Mouse (Mus musculus) heart, postnatal 36 days (tissue): ENCODE measurements at regions not wholly inside any gene's neighbourhood (a gene's known extent, or its start where the extent isn't known, plus 50 kb on each side); places are given as distances from the start of the nearest gene placed in this dataset.

Experiments
- DNase-seq, 2 experiments: peaks; one replicate each; pipeline ENCODE4 v3.0.0; 2021 to 2022
- intact Hi-C: fragments of 180-260 bp; cut with DNase I; formaldehyde crosslinking; loops from one replicate; pipeline ENCODE4 v1.15.1; 2025

- intact Hi-C loops = no loop called here
- DNase-seq = no peak
Observed at GRCm38 (mm10) chr6:20833401-20833800, 381.9 kb upstream of the Kcnd2 start.

- intact Hi-C loops = loop anchor here (2.0 to 10.0 kb wide), 3 partner anchors 275 to 695 kb away; partner anchors contain the start of gene Kcnd2
- no peak for DNase-seq
Observed at GRCm38 (mm10) chr6:20840149-20840548, 375.2 kb upstream of the Kcnd2 start.
